Mouse (Mus musculus) hindbrain, embryonic 10.5 days (tissue): Measurements from ENCODE around the gene Yif1b. TPM values are rescaled to one million over a fixed set of nuclear protein-coding genes. Genes with fewer than 3 reads are reported as not detected.
A peak's percentile ranks its signal among the peaks of the same experiment; 100 is the strongest.
"Not testable (repeated sequence)": the region's sequence is repeated elsewhere in the genome, so short reads cannot be mapped to it uniquely, and the experiment has no call there.

Source experiments
- DNase-seq: peaks from one replicate; pipeline ENCODE4 v3.0.0-alpha.2; 2017; ENCODE audit warnings: low spot score
- H3K27ac ChIP-seq: fragments of 300-500 bp; sonication (generic); 2 replicates; pipeline ENCODE4 v1.5.1; 2016; ENCODE audit warnings: mild to moderate bottlenecking, moderate library complexity
- H3K27me3 ChIP-seq: fragments of 300-500 bp; sonication (generic); 2 replicates; pipeline ENCODE4 v1.6.1; 2016; ENCODE audit warnings: mild to moderate bottlenecking; ENCODE audit not compliant: poor library complexity, insufficient read depth, severe bottlenecking
- H3K36me3 ChIP-seq: fragments of 300-500 bp; sonication (generic); 2 replicates; pipeline ENCODE4 v1.6.1; 2016; ENCODE audit warnings: mild to moderate bottlenecking, moderate library complexity
- H3K4me1 ChIP-seq: fragments of 300-500 bp; sonication (generic); replicated peaks from 2 replicates; pipeline ENCODE4 v1.6.1; 2016; ENCODE audit warnings: mild to moderate bottlenecking
- H3K4me3 ChIP-seq: fragments of 300-500 bp; sonication (generic); 2 replicates; pipeline ENCODE4 v1.5.1; 2016; ENCODE audit warnings: mild to moderate bottlenecking, moderate library complexity
- H3K9me3 ChIP-seq: fragments of 300-500 bp; sonication (generic); 2 replicates; pipeline ENCODE4 v1.6.1; 2016; ENCODE audit warnings: mild to moderate bottlenecking, moderate library complexity
- WGBS: fragments of 180-500 bp; shearing (Covaris S2); methylation state at CpG from one replicate; pipeline ENCODE4 v1.1.7; 2016; 5-methylcytosine and 5-hydroxymethylcytosine counted together
- polyA plus RNA-seq: library from polyadenylated mRNA; unstranded; fragments of >200 nt; fragmentation: Nextera tagmentation; extraction: Ambion mirVana; gene quantifications from 2 replicates; pipeline ENCODE4 v1.2.1, GENCODE M21; 2016

Gene Yif1b
- polyA plus RNA-seq, 1 experiment from 2014 or later: 115 TPM

- 72% methylated on average over 13 of the region's 13 CpGs for WGBS
- Histone ChIP-seq H3K36me3 (no peaks in the 10 kb centered on the region), H3K27me3 (peaks cover 31% of the 10 kb centered on the region), H3K4me3 (peak overlapping the region; percentile 38), H3K9me3 (no peaks in the 10 kb centered on the region), H3K27ac (peak overlapping the region; percentile 69), H3K4me1 (peaks cover 12% of the 10 kb centered on the region)
- DNase-seq: no peak
These were observed 12.6 kb upstream of the Yif1b start for GRCm38 (mm10) chr7:29225520-29225919.

GRCm38 (mm10) chr7:29228202-29228601 is 9.9 kb upstream of the Yif1b start:
- DNase-seq: no peak
- H3K27me3 ChIP-seq: peaks cover 58% of the 10 kb centered on the region
- H3K9me3 ChIP-seq: no peaks in the 10 kb centered on the region
- WGBS: 79% methylated on average over 4 of the region's 4 CpGs
- no peak overlapping the region for H3K4me3 ChIP-seq
- H3K4me1 ChIP-seq: peaks cover 21% of the 10 kb centered on the region
- no peak overlapping the region for H3K27ac ChIP-seq
- no peaks in the 10 kb centered on the region for H3K36me3 ChIP-seq

GRCm38 (mm10) chr7:29230560-29230959 is 7.6 kb upstream of the Yif1b start:
- 0 out of 2 replicates have a peak, but pooled peaks cover under 1% of the 10 kb centered on the region for H3K9me3 ChIP-seq
- H3K4me1 ChIP-seq: peaks cover 11% of the 10 kb centered on the region
- no peaks in the 10 kb centered on the region for H3K36me3 ChIP-seq
- 18% methylated on average over 3 of the region's 3 CpGs for WGBS
- no peak for DNase-seq
- H3K4me3 ChIP-seq: no peak overlapping the region
- no peak overlapping the region for H3K27ac ChIP-seq
- peaks cover 66% of the 10 kb centered on the region for H3K27me3 ChIP-seq

GRCm38 (mm10) chr7:29231517-29231916 is 6.6 kb upstream of the Yif1b start:
- Histone ChIP-seq H3K4me3 (peak overlapping the region; percentile 57), H3K36me3 (no peaks in the 10 kb centered on the region), H3K27me3 (peaks cover 66% of the 10 kb centered on the region), H3K9me3 (0 out of 2 replicates have a peak, but pooled peaks cover 3% of the 10 kb centered on the region), H3K27ac (no peak overlapping the region), H3K4me1 (peaks cover 9% of the 10 kb centered on the region)
- WGBS: 52% methylated on average over 3 of the region's 3 CpGs
- DNase-seq: no peak

GRCm38 (mm10) chr7:29232247-29233013 is 5.7 kb upstream of the Yif1b start, which contains the start of gene Kcnk6:
Gene Kcnk6 (minus strand): TSS chr7:29232515.
- Histone ChIP-seq H3K4me1 (peaks cover 9% of the 10 kb centered on the region), H3K9me3 (0 out of 2 replicates have a peak, but pooled peaks cover 3% of the 10 kb centered on the region), H3K27me3 (peaks cover 66% of the 10 kb centered on the region), H3K36me3 (no peaks in the 10 kb centered on the region), H3K27ac (peak within 1 kb of the TSS; percentile 36), H3K4me3 (peak within 1 kb of the TSS; percentile 57)
- WGBS: 2% methylated on average over 62 of the region's 62 CpGs
- DNase-seq: peak; percentile 32

- peaks cover 60% of the 10 kb centered on the region for H3K27me3 ChIP-seq
- no peak for DNase-seq
- no peak overlapping the region for H3K4me3 ChIP-seq
- H3K36me3 ChIP-seq: no peaks in the 10 kb centered on the region
- H3K27ac ChIP-seq: no peak overlapping the region
- WGBS: 90% methylated on average over 6 of the region's 6 CpGs
- H3K4me1 ChIP-seq: peaks cover 20% of the 10 kb centered on the region
- 0 out of 2 replicates have a peak, but pooled peaks cover 3% of the 10 kb centered on the region for H3K9me3 ChIP-seq
These were observed 4.4 kb upstream of the Yif1b start for GRCm38 (mm10) chr7:29233745-29234144.

GRCm38 (mm10) chr7:29234661-29235060 is 3.5 kb upstream of the Yif1b start:
- H3K27ac ChIP-seq: no peak overlapping the region

GRCm38 (mm10) chr7:29236593-29236992 is 1.5 kb upstream of the Yif1b start:
- H3K4me3 ChIP-seq: no peak overlapping the region
- 0 out of 2 replicates have a peak, but pooled peaks cover 3% of the 10 kb centered on the region for H3K9me3 ChIP-seq
- peaks cover 31% of the 10 kb centered on the region for H3K27me3 ChIP-seq
- peaks cover 8% of the 10 kb centered on the region; the same call in 1 of the 2 replicates for H3K36me3 ChIP-seq
- 84% methylated on average over 4 of the region's 4 CpGs for WGBS
- H3K4me1 ChIP-seq: peaks cover 31% of the 10 kb centered on the region
- H3K27ac ChIP-seq: no peak overlapping the region
- DNase-seq: no peak

More at GRCm38 (mm10) chr7:29234661-29235060, 3.5 kb upstream of the Yif1b start:
- H3K27me3 ChIP-seq: peaks cover 51% of the 10 kb centered on the region
- DNase-seq: no peak
- no peak overlapping the region for H3K4me3 ChIP-seq
- no peaks in the 10 kb centered on the region for H3K36me3 ChIP-seq
- H3K4me1 ChIP-seq: peaks cover 29% of the 10 kb centered on the region
- 74% methylated on average over 5 of the region's 5 CpGs for WGBS
- 0 out of 2 replicates have a peak, but pooled peaks cover 3% of the 10 kb centered on the region for H3K9me3 ChIP-seq

- H3K4me3 ChIP-seq: peak overlapping the region; percentile 82
- H3K9me3 ChIP-seq, DNase-seq: not testable (repeated sequence)
- peak overlapping the region; percentile 90 for H3K27ac ChIP-seq
- peaks cover 13% of the 10 kb centered on the region; the same call in 1 of the 2 replicates for H3K36me3 ChIP-seq
- peaks cover 23% of the 10 kb centered on the region for H3K4me1 ChIP-seq
- WGBS: 30% methylated on average over 6 of the region's 6 CpGs
- peaks cover 21% of the 10 kb centered on the region for H3K27me3 ChIP-seq
These were observed 533 bp upstream of the Yif1b start for GRCm38 (mm10) chr7:29237596-29237995.

- DNase-seq: no peak
- Histone ChIP-seq H3K27ac (no peak overlapping the region), H3K4me3 (no peak overlapping the region), H3K9me3 (no peaks in the 10 kb centered on the region), H3K27me3 (peaks cover 24% of the 10 kb centered on the region), H3K4me1 (peaks cover 28% of the 10 kb centered on the region), H3K36me3 (peaks cover 47% of the 10 kb centered on the region)
- WGBS: 84% methylated on average over 7 of the region's 7 CpGs
These were observed 6.7 kb downstream of the Yif1b start for GRCm38 (mm10) chr7:29244732-29245416.

- Histone ChIP-seq H3K27me3 (peaks cover 24% of the 10 kb centered on the region), H3K27ac (no peak overlapping the region), H3K4me1 (peaks cover 27% of the 10 kb centered on the region), H3K9me3 (no peaks in the 10 kb centered on the region), H3K4me3 (no peak overlapping the region), H3K36me3 (peaks cover 41% of the 10 kb centered on the region)
- DNase-seq: no peak
- WGBS: 96% methylated on average over 5 of the region's 5 CpGs
These were observed 7.9 kb downstream of the Yif1b start for GRCm38 (mm10) chr7:29246015-29246414.

- Histone ChIP-seq H3K27ac (peak overlapping the region; percentile 73; the same call in 1 of the 2 replicates), H3K36me3 (peaks cover 37% of the 10 kb centered on the region), H3K9me3 (no peaks in the 10 kb centered on the region), H3K27me3 (peaks cover 24% of the 10 kb centered on the region), H3K4me1 (peaks cover 27% of the 10 kb centered on the region), H3K4me3 (no peak overlapping the region; the same call in 1 of the 2 replicates)
- WGBS: 87% methylated on average over 21 of the region's 21 CpGs
- no peak for DNase-seq
These were observed 8.6 kb downstream of the Yif1b start for GRCm38 (mm10) chr7:29246619-29247313.
